Mouse (Mus musculus): Measurements from ENCODE around the gene Alk. TPM values are rescaled to one million over a fixed set of nuclear protein-coding genes. Genes with fewer than 3 reads are reported as not detected.

The Alk gene
- polyA plus RNA-seq, 1 experiment from 2014 or later = 0.03 TPM

- H3K27me3 ChIP-seq (ENCODE audit: insufficient read depth, low read length) = no peaks in the 10 kb centered on the region
- ATAC-seq (ENCODE audit: insufficient read depth) (no peak), DNase-seq (no peak)
- H3K36me3 ChIP-seq (ENCODE audit: insufficient read depth) = no peaks in the 10 kb centered on the region
- no peaks in the 10 kb centered on the region for H3K4me1 ChIP-seq (ENCODE audit: insufficient read depth)
- no peak overlapping the region for H3K4me3 ChIP-seq (ENCODE audit: low read depth, low read length)
- TF ChIP-seq CTCF (IDR thresholded peaks at IDR 0.05; ENCODE audit: low read depth) = no peak
- H3K9me3 ChIP-seq (ENCODE audit: low read depth, low read length) = no peaks in the 10 kb centered on the region
- H3K4me2 ChIP-seq = no peak overlapping the region
- no peak overlapping the region for H3K9ac ChIP-seq
- WGBS = 82% methylated on average over 5 of the region's 5 CpGs
- no peak overlapping the region for H3K27ac ChIP-seq (ENCODE audit: low read depth)
These were observed 566.1 kb downstream of the Alk start for GRCm38 (mm10) chr17:72038371-72038770.

DNA sequence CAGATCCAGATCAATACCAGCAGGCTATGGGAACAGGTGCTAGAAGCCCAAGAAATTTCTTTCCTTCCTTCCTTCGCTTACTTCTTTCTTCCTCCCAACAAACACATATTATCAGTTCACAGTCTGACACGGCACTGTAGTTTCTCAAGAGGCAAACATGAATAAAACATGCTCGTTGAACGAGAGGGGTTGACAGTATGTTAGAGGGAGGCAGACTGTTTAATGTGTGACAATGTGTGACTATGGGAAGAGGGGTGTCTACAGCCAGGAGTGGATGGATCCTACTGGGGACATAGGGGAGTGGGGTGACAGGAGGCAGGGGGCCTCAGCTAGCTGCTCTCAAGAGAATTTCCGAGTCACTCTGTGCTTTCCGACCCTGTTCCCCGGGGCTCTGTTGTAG is 573.8 kb downstream of the Alk start:
- DNase-seq = no peak
- TF ChIP-seq CTCF (IDR thresholded peaks at IDR 0.05; ENCODE audit: low read depth) = no peak
- WGBS = 76% methylated on average over 7 of the region's 7 CpGs
- H3K4me3 ChIP-seq (ENCODE audit: low read depth, low read length) = no peak overlapping the region
- H3K27ac ChIP-seq (ENCODE audit: low read depth) = no peak overlapping the region
- no peaks in the 10 kb centered on the region for H3K9me3 ChIP-seq (ENCODE audit: low read depth, low read length)
- no peak overlapping the region for H3K4me2 ChIP-seq
- no peaks in the 10 kb centered on the region for H3K4me1 ChIP-seq (ENCODE audit: insufficient read depth)
- no peaks in the 10 kb centered on the region for H3K27me3 ChIP-seq (ENCODE audit: insufficient read depth, low read length)
- no peak overlapping the region for H3K9ac ChIP-seq
- ATAC-seq (ENCODE audit: insufficient read depth) = no peak
- H3K36me3 ChIP-seq (ENCODE audit: insufficient read depth) = no peaks in the 10 kb centered on the region

DNA sequence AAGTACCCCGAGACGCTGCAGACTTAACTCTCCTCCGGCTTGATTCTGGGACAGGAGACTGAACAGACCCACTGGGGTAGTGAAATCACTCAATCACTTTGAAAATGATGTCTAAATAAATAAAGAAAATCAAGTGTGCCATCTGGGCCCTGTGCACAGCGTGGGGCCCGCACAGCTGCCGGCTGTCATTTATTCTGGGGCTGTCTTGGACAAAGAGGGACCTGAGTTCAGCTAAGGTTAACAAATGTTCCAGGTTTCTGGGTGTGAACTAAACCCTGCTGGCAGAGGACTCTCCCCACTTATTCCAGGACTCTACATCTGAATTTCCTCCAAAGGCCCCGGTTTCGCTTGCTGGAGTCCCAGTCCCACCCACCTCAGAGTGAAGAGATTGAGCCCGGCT is 581.1 kb downstream of the Alk start:
- Histone ChIP-seq H3K27ac (ENCODE audit: low read depth) (no peak overlapping the region), H3K36me3 (ENCODE audit: insufficient read depth) (no peaks in the 10 kb centered on the region), H3K27me3 (ENCODE audit: insufficient read depth, low read length) (no peaks in the 10 kb centered on the region), H3K4me2 (no peak overlapping the region), H3K4me3 (ENCODE audit: low read depth, low read length) (no peak overlapping the region), H3K9me3 (ENCODE audit: low read depth, low read length) (no peaks in the 10 kb centered on the region), H3K9ac (no peak overlapping the region), H3K4me1 (ENCODE audit: insufficient read depth) (no peaks in the 10 kb centered on the region)
- WGBS = 33% methylated on average over 9 of the region's 9 CpGs
- no peak for TF ChIP-seq CTCF (IDR thresholded peaks at IDR 0.05; ENCODE audit: low read depth)
- ATAC-seq (ENCODE audit: insufficient read depth) (no peak), DNase-seq (no peak)

DNA sequence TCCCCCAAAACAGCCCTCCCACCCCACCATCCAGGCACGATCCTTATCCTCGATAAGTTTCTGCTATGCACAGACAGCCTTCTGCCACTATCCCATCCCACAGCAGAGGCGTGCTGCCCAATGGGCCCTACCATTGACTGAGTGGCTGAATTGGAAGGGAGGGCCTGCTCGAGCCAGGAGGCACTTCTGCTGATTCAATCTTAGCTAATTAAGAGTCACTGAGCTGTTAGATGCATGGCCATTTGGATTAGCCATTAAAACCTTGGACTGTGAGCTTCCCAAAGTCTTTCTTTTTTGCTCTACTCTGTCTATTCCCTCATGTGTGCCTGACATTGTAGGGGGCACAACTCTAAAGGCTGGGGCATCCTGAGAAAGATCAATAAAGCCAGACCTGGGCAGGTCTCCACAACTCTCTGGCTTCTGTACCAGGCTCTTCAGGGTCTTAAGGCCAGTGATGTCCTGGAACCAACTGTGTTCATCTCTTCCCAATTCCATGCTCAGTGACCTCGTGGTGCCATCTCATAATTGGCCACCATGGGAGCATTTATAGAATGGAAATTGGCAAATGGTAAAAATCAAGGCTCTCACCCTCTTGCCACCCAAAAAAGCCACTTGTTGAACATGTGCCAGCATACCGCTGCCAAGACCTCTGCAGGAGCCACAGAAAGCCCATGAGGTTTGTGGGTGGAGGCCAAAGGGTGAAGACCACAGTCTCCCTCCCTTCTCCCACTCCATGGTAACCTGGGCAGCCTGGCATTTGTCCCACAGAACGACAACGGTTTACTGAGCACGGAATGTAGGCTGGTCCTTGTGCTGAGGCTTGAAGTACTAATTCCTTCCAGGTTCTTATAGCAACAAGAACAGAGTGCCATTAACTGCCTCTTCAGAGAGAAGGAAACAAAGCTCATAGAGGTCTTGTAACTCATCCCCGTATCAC is 582.4 kb downstream of the Alk start:
- H3K4me3 ChIP-seq (ENCODE audit: low read depth, low read length) = no peak overlapping the region
- no peak for DNase-seq
- no peak for ATAC-seq (ENCODE audit: insufficient read depth)
- no peak overlapping the region for H3K27ac ChIP-seq (ENCODE audit: low read depth)
- TF ChIP-seq CTCF (IDR thresholded peaks at IDR 0.05; ENCODE audit: low read depth) = no peak
- H3K4me1 ChIP-seq (ENCODE audit: insufficient read depth) = no peaks in the 10 kb centered on the region
- no peaks in the 10 kb centered on the region for H3K36me3 ChIP-seq (ENCODE audit: insufficient read depth)
- 71% methylated on average over 10 of the region's 10 CpGs for WGBS
- H3K4me2 ChIP-seq = no peak overlapping the region
- no peaks in the 10 kb centered on the region for H3K27me3 ChIP-seq (ENCODE audit: insufficient read depth, low read length)
- H3K9me3 ChIP-seq (ENCODE audit: low read depth, low read length) = no peaks in the 10 kb centered on the region
- H3K9ac ChIP-seq = no peak overlapping the region

- H3K4me2 ChIP-seq = no peak overlapping the region
- H3K4me1 ChIP-seq (ENCODE audit: insufficient read depth) = no peaks in the 10 kb centered on the region
- H3K36me3 ChIP-seq (ENCODE audit: insufficient read depth) = no peaks in the 10 kb centered on the region
- H3K27ac ChIP-seq (ENCODE audit: low read depth) = no peak overlapping the region
- ATAC-seq (ENCODE audit: insufficient read depth) = no peak
- no peak overlapping the region for H3K4me3 ChIP-seq (ENCODE audit: low read depth, low read length)
- no peaks in the 10 kb centered on the region for H3K9me3 ChIP-seq (ENCODE audit: low read depth, low read length)
- no peak overlapping the region for H3K9ac ChIP-seq
- no peak for DNase-seq
- TF ChIP-seq CTCF (IDR thresholded peaks at IDR 0.05; ENCODE audit: low read depth) = no peak
- H3K27me3 ChIP-seq (ENCODE audit: insufficient read depth, low read length) = no peaks in the 10 kb centered on the region
These were observed 587.1 kb downstream of the Alk start for GRCm38 (mm10) chr17:72017329-72017728.

DNA sequence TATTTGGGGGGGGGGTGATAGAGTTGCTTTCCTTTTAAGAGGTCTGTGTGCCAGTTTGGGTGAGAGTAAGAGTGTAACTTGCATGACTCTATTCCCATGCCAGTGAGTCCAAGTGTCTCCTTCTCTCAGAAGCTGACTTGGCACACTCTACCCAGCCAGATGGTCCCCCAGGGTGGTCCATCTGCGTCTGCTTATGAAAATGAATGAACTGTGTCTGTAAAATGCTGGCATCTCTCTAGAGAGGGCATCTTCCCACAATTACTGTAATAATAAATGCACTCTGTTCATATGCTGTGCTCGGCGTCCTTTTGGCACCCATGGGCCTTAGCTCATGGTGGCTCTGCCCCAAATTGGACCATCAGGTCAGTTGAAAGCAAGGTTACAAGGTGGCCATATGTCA is 589.2 kb downstream of the Alk start:
- Histone ChIP-seq H3K4me1 (ENCODE audit: insufficient read depth) (no peaks in the 10 kb centered on the region), H3K9ac (no peak overlapping the region), H3K27ac (ENCODE audit: low read depth) (no peak overlapping the region), H3K36me3 (ENCODE audit: insufficient read depth) (no peaks in the 10 kb centered on the region), H3K4me2 (no peak overlapping the region), H3K4me3 (ENCODE audit: low read depth, low read length) (no peak overlapping the region), H3K9me3 (ENCODE audit: low read depth, low read length) (no peaks in the 10 kb centered on the region), H3K27me3 (ENCODE audit: insufficient read depth, low read length) (no peaks in the 10 kb centered on the region)
- 78% methylated on average over 3 of the region's 3 CpGs for WGBS
- no peak for DNase-seq
- ATAC-seq (ENCODE audit: insufficient read depth) = no peak
- TF ChIP-seq CTCF (IDR thresholded peaks at IDR 0.05; ENCODE audit: low read depth) = no peak

DNA sequence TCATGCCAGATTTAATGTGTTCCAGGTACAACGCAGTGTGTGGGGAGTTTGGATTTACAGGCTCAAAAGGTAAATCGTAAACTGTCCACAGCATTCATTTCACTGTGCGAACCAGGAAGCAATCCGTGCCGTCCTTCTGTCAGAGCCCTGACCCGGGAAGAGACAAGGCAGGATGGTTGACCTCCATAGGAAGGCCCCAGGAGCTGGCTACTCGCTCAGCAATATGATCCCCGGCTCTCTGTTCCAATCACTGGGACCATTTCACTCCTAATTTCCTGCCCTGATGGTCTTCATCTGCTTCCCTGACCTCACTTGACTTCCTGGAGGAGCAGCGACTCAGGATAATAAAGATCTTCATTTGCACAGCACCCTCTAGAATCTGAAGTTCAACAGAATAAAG is 591.7 kb downstream of the Alk start:
- H3K4me1 ChIP-seq (ENCODE audit: insufficient read depth) = no peaks in the 10 kb centered on the region
- ATAC-seq (ENCODE audit: insufficient read depth) (no peak), DNase-seq (no peak)
- H3K27me3 ChIP-seq (ENCODE audit: insufficient read depth, low read length) = no peaks in the 10 kb centered on the region
- no peaks in the 10 kb centered on the region for H3K9me3 ChIP-seq (ENCODE audit: low read depth, low read length)
- WGBS = 76% methylated on average over 9 of the region's 9 CpGs
- no peak overlapping the region for H3K4me3 ChIP-seq (ENCODE audit: low read depth, low read length)
- H3K9ac ChIP-seq = no peak overlapping the region
- no peak for TF ChIP-seq CTCF (IDR thresholded peaks at IDR 0.05; ENCODE audit: low read depth)
- no peak overlapping the region for H3K27ac ChIP-seq (ENCODE audit: low read depth)
- no peaks in the 10 kb centered on the region for H3K36me3 ChIP-seq (ENCODE audit: insufficient read depth)
- no peak overlapping the region for H3K4me2 ChIP-seq
